Mouse (Mus musculus) neural tube, embryonic 15.5 days (tissue): ENCODE results near the gene Med31. TPM values are rescaled to one million over a fixed set of nuclear protein-coding genes. Genes with fewer than 3 reads are reported as not detected.

ENCODE experiments used
- ATAC-seq: fragments of 200-750 bp; cut with Nextera tagmentation; 2 replicates; pipeline ENCODE4 v1.8.0; 2017; ENCODE audit warnings: mild to moderate bottlenecking, moderate TSS enrichment, moderate library complexity; ENCODE audit not compliant: low FRiP score
- H3K27ac ChIP-seq: fragments of 300-500 bp; sonication (generic); replicated peaks from 2 replicates; pipeline ENCODE4 v1.5.1; 2015; ENCODE audit warnings: mild to moderate bottlenecking, inconsistent platforms
- H3K27me3 ChIP-seq: fragments of 300-500 bp; sonication (generic); replicated peaks from 2 replicates; pipeline ENCODE4 v1.6.1; 2015; ENCODE audit warnings: inconsistent platforms
- H3K36me3 ChIP-seq: fragments of 300-500 bp; sonication (generic); 2 replicates; pipeline ENCODE4 v1.6.1; 2015; ENCODE audit warnings: inconsistent platforms
- H3K4me1 ChIP-seq: fragments of 300-500 bp; sonication (generic); 2 replicates; pipeline ENCODE4 v1.6.1; 2015; ENCODE audit warnings: inconsistent platforms
- H3K4me2 ChIP-seq: fragments of 300-500 bp; sonication (generic); 2 replicates; pipeline ENCODE4 v1.6.1; 2015; ENCODE audit warnings: inconsistent platforms, mild to moderate bottlenecking, moderate library complexity
- H3K4me3 ChIP-seq: fragments of 300-500 bp; sonication (generic); replicated peaks from 2 replicates; pipeline ENCODE4 v1.5.1; 2015; ENCODE audit warnings: mild to moderate bottlenecking, inconsistent platforms
- H3K9ac ChIP-seq: fragments of 300-500 bp; sonication (generic); replicated peaks from 2 replicates; pipeline ENCODE4 v1.6.1; 2015; ENCODE audit warnings: mild to moderate bottlenecking, inconsistent platforms
- H3K9me3 ChIP-seq: fragments of 300-500 bp; sonication (generic); replicated peaks from 2 replicates; pipeline ENCODE4 v1.6.1; 2016; ENCODE audit warnings: inconsistent platforms
- WGBS: fragments of 180-500 bp; shearing (Covaris S2); methylation state at CpG from one replicate; pipeline ENCODE4 v1.1.7; 2015; ENCODE audit warnings: mixed read lengths; 5-methylcytosine and 5-hydroxymethylcytosine counted together
- polyA plus RNA-seq: library from polyadenylated mRNA; unstranded; fragments of >200 nt; fragmentation: Nextera tagmentation; extraction: Ambion mirVana; gene quantifications from 2 replicates; pipeline ENCODE4 v1.2.1, GENCODE M21; 2015

The Med31 gene
- polyA plus RNA-seq, 1 experiment from 2014 or later: 55.3 TPM

DNA sequence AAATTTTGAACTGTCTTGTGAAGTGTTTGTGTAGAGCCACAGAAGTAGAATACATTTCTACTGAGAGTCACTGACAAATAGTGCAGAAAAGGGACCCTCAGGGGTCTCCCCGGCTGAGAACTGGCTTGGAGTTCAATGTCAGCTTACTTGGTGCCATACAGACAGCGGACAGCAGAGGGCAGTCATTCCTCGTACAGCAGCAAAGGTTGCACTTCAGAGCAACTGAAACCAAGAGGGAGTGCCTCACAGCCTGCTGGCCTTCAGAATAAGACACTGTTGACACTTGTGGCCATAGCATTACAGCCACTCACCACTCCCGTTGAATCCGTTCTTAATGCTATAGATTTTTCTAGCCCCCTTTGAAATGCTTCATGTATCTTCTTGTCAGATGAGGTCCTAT is 9.5 kb upstream of the Med31 start:
- Histone ChIP-seq H3K36me3 (no peaks in the 10 kb centered on the region), H3K4me2 (no peak overlapping the region), H3K4me3 (no peak overlapping the region), H3K4me1 (peaks cover 14% of the 10 kb centered on the region; the same call in 1 of the 2 replicates), H3K27ac (no peak overlapping the region), H3K9me3 (no peaks in the 10 kb centered on the region), H3K9ac (no peak overlapping the region), H3K27me3 (no peaks in the 10 kb centered on the region)
- 15% methylated on average over 5 of the region's 5 CpGs for WGBS
- 0 out of 2 replicates have a peak, but pooled peaks have one; percentile 45 for ATAC-seq

DNA sequence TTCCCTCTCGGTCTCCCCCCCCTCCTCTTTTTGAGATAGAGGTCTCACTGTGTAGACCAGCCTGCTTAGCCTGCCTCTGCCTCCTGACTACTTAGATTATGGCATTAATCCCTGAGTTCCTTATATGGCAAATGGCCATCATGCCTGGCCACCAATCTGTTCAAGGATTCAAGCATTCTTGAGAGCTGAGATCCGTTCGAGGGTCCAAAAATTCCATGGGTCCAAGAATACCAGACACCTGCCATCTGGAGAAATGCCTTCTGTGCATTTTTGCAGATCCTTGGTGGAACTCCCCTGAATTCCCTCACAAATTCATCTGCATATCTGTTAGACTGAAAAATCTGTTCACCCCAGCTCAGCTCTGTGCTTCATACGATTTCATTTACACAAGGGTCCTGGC is 8.0 kb upstream of the Med31 start:
- H3K4me1 ChIP-seq: peaks cover 14% of the 10 kb centered on the region; the same call in 1 of the 2 replicates
- H3K9me3 ChIP-seq: no peaks in the 10 kb centered on the region
- H3K4me3 ChIP-seq: no peak overlapping the region
- no peak overlapping the region for H3K27ac ChIP-seq
- no peak overlapping the region for H3K9ac ChIP-seq
- peaks cover 5% of the 10 kb centered on the region; the same call in 1 of the 2 replicates for H3K36me3 ChIP-seq
- no peak for ATAC-seq
- no peaks in the 10 kb centered on the region for H3K27me3 ChIP-seq
- WGBS: 83% methylated on average over 4 of the region's 4 CpGs
- H3K4me2 ChIP-seq: no peak overlapping the region

DNA sequence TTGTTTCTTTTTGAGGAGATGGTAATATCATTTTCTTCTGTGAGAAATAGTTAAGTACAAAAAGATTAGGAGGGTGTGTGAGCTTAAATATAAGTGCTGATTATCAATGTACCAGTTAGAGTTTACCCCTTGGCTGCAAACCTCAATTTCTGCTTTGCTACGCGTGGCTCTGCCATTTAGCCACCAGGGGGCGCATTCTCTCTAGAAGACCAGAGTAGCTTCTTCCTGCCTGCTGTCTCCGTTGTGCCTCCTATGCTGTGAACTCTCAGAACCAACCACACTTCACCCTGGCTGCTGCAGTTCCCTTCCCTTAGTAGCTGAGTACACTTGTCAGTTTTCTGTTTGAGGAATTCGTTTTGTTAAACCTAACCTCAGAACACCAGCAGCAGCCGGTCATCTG is 5.9 kb upstream of the Med31 start:
- H3K27me3 ChIP-seq: no peaks in the 10 kb centered on the region
- H3K9ac ChIP-seq: no peak overlapping the region
- peaks cover 5% of the 10 kb centered on the region; the same call in 1 of the 2 replicates for H3K36me3 ChIP-seq
- no peaks in the 10 kb centered on the region for H3K9me3 ChIP-seq
- H3K4me2 ChIP-seq: no peak overlapping the region
- ATAC-seq: no peak
- peaks cover 21% of the 10 kb centered on the region for H3K4me1 ChIP-seq
- WGBS: 15% methylated on average over 6 of the region's 6 CpGs
- no peak overlapping the region for H3K4me3 ChIP-seq
- no peak overlapping the region for H3K27ac ChIP-seq

DNA sequence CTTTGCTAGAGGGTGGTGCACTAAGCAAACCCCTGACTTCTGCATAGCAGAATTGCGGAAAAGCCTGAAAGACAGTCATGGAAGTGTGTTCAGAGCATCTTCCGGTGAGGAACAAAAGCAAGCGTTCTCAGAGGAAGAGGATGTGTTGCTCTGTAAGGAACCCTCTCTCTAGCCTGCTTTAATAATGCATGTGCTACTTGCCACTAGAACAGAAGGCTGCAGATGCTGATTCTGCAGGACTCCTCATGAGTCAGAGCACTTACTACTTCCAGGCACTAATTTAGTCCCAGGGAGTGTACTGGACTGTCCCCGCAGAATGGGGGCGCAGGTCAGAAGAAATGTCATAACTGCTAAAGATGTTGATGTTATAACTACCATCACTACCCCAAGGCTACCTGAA is 1.7 kb upstream of the Med31 start:
- ATAC-seq: no peak
- Histone ChIP-seq H3K36me3 (peaks cover 7% of the 10 kb centered on the region), H3K4me1 (peaks cover 26% of the 10 kb centered on the region), H3K27ac (no peak overlapping the region), H3K4me3 (peak overlapping the region; percentile 6; the same call in 1 of the 2 replicates), H3K9ac (no peak overlapping the region), H3K9me3 (no peaks in the 10 kb centered on the region), H3K4me2 (peak overlapping the region; percentile 88), H3K27me3 (no peaks in the 10 kb centered on the region)
- WGBS: 82% methylated on average over 5 of the region's 5 CpGs

DNA sequence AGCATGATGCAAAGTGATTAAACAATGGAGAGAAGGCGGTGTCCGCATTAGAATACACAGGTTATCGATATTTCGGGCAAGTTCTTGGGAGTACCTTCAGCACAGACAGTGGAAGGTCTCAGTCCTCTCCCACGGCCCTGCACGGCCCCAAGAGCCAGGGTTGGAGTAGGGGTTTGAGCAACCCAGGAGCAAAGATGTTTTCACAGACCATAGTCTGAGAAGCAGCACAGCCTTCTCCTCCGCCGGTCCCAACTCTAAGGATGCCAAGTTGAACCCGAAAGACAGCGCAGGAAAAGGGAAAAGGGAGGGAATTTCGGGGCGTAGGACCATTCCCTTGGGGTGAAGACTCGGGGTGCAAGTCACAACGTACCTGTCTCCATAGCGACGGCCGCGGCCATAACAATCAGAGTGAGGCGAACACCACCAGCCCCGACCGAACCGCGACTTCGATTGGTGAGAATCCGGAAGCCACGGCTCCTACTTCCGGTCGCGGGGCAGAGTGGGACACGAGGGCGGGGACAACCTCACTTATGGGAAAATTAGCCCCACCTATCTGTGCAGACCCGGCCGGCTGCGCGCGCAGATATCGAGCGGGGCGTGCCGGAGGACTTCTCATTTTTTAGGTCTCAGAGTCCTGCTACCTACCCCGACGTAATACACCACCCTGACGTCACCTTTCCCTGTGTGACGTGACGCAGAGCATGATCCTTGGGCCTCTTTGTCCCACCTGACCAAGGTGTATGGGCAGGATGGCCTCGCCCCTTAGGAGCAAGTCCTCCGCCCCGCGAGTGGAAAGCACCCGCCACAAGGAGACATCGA is 592 bp downstream of the Med31 start:
- Histone ChIP-seq H3K4me1 (peaks cover 26% of the 10 kb centered on the region), H3K4me3 (peak overlapping the region; percentile 86), H3K9me3 (no peaks in the 10 kb centered on the region), H3K9ac (peak overlapping the region; percentile 75), H3K36me3 (peaks cover 24% of the 10 kb centered on the region), H3K4me2 (peak overlapping the region; percentile 88), H3K27ac (peak overlapping the region; percentile 90), H3K27me3 (no peaks in the 10 kb centered on the region)
- WGBS: under 1% methylated on average over 50 of the region's 51 CpGs
- ATAC-seq: peak; percentile 96

DNA sequence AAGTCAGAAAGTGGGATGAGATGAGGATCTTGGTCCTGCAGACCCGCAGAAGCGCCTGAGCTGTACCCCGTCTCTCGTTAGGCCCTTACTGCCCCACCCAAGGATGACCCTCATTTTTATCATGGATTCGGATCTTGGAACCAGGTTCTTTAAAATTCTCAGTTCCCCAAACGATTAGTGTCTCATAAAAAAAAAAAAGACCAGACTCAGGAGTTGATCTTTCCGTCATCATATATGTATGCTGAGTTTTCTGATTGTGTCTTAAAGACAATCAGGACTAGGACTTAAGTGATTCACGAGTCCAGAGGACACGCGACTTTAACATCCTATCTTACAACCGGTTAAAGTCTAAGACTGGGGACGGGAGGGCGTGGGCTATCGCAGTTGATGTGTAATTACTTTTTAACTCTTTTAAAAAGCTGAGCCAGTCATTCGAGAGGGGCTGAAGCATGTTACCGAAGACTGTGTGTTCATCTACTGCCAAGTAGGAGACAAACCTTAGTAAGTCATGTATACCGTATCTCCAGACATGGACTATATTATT is 7.5 kb downstream of the Med31 start:
- Histone ChIP-seq H3K27ac (peak overlapping the region; percentile 82), H3K9me3 (no peaks in the 10 kb centered on the region), H3K9ac (peak overlapping the region; percentile 87), H3K4me2 (peak overlapping the region; percentile 86), H3K36me3 (peaks cover 22% of the 10 kb centered on the region), H3K27me3 (no peaks in the 10 kb centered on the region), H3K4me1 (peaks cover 38% of the 10 kb centered on the region), H3K4me3 (peak overlapping the region; percentile 84)
- whole genome bisulfite sequencing: 16% methylated on average over 17 of the region's 17 CpGs
- ATAC-seq: no peak

DNA sequence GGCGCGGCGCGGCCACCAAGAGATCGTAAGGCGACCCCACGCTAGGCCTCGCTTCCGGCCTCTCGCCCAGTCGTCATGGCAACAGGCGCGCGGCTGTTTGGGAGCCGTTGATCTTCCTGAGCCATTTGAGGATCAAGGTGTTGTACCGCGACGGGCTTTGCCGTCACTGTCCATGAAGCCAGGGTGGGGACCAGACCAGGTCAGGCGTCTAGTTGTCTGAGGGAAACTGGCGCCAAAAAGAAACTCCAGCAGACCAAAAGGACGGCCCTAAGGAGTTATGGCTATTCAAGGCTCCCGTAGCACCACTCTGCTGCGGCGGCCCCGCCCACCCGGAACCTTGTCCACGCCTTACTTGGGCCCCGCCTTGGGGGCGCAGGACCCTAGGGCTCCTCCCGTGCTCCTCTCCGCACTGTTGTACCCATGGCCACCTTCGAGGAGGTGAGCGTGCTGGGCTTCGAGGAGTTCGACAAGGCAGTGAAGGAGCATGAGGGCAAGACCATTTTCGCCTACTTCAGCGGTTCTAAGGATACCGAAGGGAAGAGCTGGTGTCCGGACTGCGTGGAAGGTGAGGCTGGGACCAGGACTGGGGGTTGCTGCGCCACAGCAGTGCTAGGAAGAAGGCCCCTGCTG is 8.1 kb downstream of the Med31 start, which contains the start of the genes 4933427D14Rik and Txndc17:
4933427D14Rik (minus strand) TSS at position 256 of the 630 bp plus-strand sequence.
Txndc17 (plus strand) TSS at position 344 of the 630 bp plus-strand sequence.
- Histone ChIP-seq H3K36me3 (peaks cover 21% of the 10 kb centered on the region), H3K9ac (peak within 1 kb of the TSS; percentile 87), H3K27ac (peak within 1 kb of the TSS; percentile 82), H3K4me1 (peaks cover 38% of the 10 kb centered on the region), H3K4me2 (peak within 1 kb of the TSS; percentile 86), H3K4me3 (peak within 1 kb of the TSS; percentile 84), H3K9me3 (no peaks in the 10 kb centered on the region), H3K27me3 (no peaks in the 10 kb centered on the region)
- whole genome bisulfite sequencing: under 1% methylated on average over 42 of the region's 42 CpGs
- ATAC-seq: peak; percentile 92

DNA sequence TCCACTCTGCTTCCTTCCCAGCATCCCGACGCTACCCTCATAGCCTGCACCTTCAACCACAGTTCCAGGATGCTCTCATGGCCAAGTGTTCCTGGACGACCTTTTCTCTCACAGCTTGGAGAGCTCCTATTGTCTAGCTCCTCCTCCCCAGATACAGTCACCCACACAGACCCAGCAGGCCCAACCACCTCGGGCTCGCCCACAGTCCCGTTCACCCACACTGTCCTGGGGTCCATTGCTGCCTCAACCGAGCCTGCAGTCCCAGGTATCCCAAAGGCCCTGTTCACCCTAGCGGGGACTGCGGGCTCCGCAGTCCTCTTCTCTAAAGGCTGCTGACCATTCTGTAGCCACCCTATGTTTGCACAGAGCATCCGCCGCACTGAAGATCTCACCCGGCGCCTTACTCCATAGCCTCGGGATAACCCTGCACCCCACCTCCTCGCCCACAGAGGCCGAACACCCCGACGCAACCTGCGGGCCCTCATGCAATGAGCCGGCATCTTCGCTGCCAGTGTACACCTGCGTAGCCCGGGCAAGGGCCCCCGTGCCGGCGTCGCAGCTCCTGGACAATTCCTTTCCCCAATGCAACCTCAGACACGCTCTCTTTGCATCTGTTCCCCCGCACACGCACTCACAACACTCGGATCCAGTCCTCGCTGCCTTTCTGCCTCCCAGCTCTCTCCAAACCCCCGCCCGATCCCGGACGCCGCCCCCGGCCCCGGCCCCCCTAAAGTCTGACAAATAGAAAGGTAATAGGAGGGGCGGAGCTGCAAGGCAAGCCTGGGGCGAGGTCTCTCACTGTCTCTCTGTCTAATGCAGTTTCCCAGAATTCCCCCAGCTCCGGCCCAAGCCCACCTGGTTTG is 8.8 kb downstream of the Med31 start, which contains the start of gene Gm43951:
Gm43951 (minus strand) TSS at position 500 of the 863 bp plus-strand sequence.
- Histone ChIP-seq H3K4me3 (peak within 1 kb of the TSS; percentile 84), H3K36me3 (peaks cover 22% of the 10 kb centered on the region), H3K4me1 (peaks cover 38% of the 10 kb centered on the region), H3K27me3 (no peaks in the 10 kb centered on the region), H3K4me2 (peak within 1 kb of the TSS; percentile 86), H3K9ac (peak within 1 kb of the TSS; percentile 87), H3K27ac (peak within 1 kb of the TSS; percentile 82), H3K9me3 (no peaks in the 10 kb centered on the region)
- WGBS: under 1% methylated on average over 43 of the region's 43 CpGs
- peak; percentile 36 for ATAC-seq

DNA sequence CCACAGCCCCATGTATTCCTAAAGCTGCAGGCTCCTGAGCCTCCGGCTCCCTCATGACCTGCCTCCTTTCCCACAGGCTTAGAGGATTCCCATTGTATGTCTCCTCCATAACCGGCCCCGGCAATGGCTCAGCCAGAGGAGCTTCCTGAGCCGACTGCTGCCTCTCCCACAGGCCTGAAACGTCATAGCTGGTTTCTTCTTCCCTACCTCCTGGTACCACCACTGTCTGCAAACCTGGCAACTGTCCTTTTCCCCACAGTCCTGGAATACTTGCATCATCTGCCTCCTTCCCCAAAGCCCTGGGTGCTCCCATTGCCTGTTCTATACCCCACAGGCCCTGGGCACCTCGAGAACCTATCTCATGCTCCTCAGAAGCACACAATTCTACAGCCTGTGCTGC is 10.1 kb downstream of the Med31 start:
- no peak for ATAC-seq
- H3K9me3 ChIP-seq: no peaks in the 10 kb centered on the region
- no peak overlapping the region for H3K27ac ChIP-seq
- H3K27me3 ChIP-seq: no peaks in the 10 kb centered on the region
- peak overlapping the region; percentile 87; the same call in 1 of the 2 replicates for H3K9ac ChIP-seq
- H3K4me1 ChIP-seq: peaks cover 38% of the 10 kb centered on the region
- 81% methylated on average over 6 of the region's 6 CpGs for WGBS
- H3K4me3 ChIP-seq: peak overlapping the region; percentile 84
- H3K36me3 ChIP-seq: peaks cover 17% of the 10 kb centered on the region
- H3K4me2 ChIP-seq: peak overlapping the region; percentile 86

DNA sequence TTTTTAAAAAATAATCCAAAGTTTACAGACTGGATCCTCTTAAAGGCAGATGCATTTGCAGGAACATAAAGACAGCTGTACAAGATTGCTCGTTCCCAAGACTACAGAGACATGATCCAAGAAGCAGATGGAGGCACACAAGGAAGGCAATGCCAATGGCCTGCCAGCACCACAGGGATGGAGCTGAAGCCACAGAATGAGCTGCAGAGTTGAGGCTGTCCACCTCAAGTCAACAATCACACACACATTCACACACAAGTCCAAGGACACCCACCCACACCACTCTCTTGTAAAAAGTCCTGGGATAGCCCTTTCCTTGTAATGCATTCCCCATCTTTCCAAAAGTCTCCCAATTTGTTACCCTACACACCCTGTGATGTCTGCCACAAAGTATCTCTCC is 12.0 kb downstream of the Med31 start:
- H3K4me3 ChIP-seq: no peak overlapping the region
- WGBS: 72% methylated on average over 1 of the region's 1 CpGs
- no peak for ATAC-seq
- H3K9ac ChIP-seq: no peak overlapping the region
- no peak overlapping the region for H3K4me2 ChIP-seq
- no peak overlapping the region for H3K27ac ChIP-seq
- no peaks in the 10 kb centered on the region for H3K27me3 ChIP-seq
- H3K36me3 ChIP-seq: peaks cover 17% of the 10 kb centered on the region
- H3K9me3 ChIP-seq: no peaks in the 10 kb centered on the region
- peaks cover 32% of the 10 kb centered on the region for H3K4me1 ChIP-seq

DNA sequence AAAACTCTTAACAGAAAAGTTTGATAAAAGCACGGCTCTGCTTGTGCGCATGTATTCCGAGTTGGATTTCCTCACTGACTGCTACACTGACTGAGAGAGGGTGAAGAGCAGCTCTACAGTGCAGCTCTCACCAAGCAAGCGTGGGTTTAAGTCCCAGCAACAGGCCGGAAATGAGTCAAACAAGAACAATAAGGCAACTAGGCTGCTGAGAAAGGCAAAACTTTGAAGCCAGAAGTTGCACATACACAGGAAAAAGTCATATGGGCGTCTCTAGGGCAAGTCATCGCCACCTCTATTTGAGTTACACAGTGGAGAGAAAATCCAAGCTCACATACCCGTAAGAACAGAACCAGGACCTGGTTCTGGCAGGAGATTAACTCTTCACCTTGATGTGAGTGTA is 18.9 kb downstream of the Med31 start:
- ATAC-seq: no peak
- Histone ChIP-seq H3K27ac (no peak overlapping the region), H3K9me3 (no peaks in the 10 kb centered on the region), H3K4me3 (no peak overlapping the region), H3K36me3 (peaks cover 44% of the 10 kb centered on the region), H3K4me2 (no peak overlapping the region), H3K4me1 (no peaks in the 10 kb centered on the region), H3K27me3 (no peaks in the 10 kb centered on the region), H3K9ac (no peak overlapping the region)
- 89% methylated on average over 8 of the region's 8 CpGs for WGBS
